Mouse (Mus musculus): Measurements from ENCODE around the gene Man1a.

DNA sequence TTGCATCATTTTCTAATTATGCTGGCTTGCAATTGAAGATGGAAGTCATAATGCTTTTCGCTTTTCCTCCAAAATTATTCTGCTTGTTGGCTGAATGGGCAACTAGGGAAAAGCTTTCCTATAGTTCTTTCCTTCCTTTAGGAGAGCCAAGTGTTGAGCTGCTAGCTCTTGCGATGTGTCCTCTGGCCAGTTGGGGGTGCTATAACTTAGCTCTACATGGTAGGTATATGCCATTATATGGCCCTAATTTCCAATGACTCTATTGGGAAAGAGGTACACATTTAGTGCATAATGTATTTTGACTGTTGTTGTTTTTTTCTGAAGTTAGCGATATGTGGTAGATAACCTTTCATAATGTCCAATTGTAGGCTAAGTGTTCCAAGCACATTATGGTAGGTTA lies 217.2 kb downstream of the Man1a start:
- TF ChIP-seq MAX (IDR thresholded peaks at IDR 0.05; ENCODE audit: low read depth) (no peak), POLR2A (IDR thresholded peaks at IDR 0.05; ENCODE audit: insufficient read length, low read depth) (no peak)
